Mouse (Mus musculus) stomach, postnatal 0 days (tissue): ENCODE measurements around the gene Gabrb2. TPM values are rescaled to one million over a fixed set of nuclear protein-coding genes. Genes with fewer than 3 reads are reported as not detected.

Source experiments
- ATAC-seq: fragments of 200-750 bp; cut with Nextera tagmentation; 2 replicates; pipeline ENCODE4 v1.8.0; 2017; ENCODE audit not compliant: low FRiP score, low TSS enrichment
- DNase-seq: peaks from one replicate; pipeline ENCODE4 v3.0.0-alpha.2; 2016; ENCODE audit warnings: low spot score
- H3K27ac ChIP-seq: fragments of 300-500 bp; sonication (generic); replicated peaks from 2 replicates; pipeline ENCODE4 v1.5.1; 2014; ENCODE audit warnings: mild to moderate bottlenecking, control low read depth
- H3K27me3 ChIP-seq: fragments of 300-500 bp; sonication (generic); 2 replicates; pipeline ENCODE4 v1.6.1; 2014; ENCODE audit warnings: low read length; ENCODE audit not compliant: control insufficient read depth, insufficient read depth
- H3K36me3 ChIP-seq: fragments of 300-500 bp; sonication (generic); 2 replicates; pipeline ENCODE4 v1.6.1; 2014; ENCODE audit warnings: low read length, mixed read lengths; ENCODE audit not compliant: control insufficient read depth, insufficient read depth
- H3K4me1 ChIP-seq: fragments of 300-500 bp; sonication (generic); replicated peaks from 2 replicates; pipeline ENCODE4 v1.6.1; 2014; ENCODE audit warnings: antibody characterized with exemption; ENCODE audit not compliant: control insufficient read depth, insufficient read depth
- H3K4me2 ChIP-seq: fragments of 300-500 bp; sonication (generic); replicated peaks from 2 replicates; pipeline ENCODE4 v1.6.1; 2014; ENCODE audit warnings: low read depth, mild to moderate bottlenecking, control low read depth, moderate library complexity
- H3K4me3 ChIP-seq: fragments of 300-500 bp; sonication (generic); 2 replicates; pipeline ENCODE4 v1.5.1; 2014; ENCODE audit warnings: low read depth, low read length, control low read depth
- H3K9ac ChIP-seq: fragments of 300-500 bp; sonication (generic); 2 replicates; pipeline ENCODE4 v1.6.1; 2014; ENCODE audit warnings: mild to moderate bottlenecking, low read length, control low read depth, mixed read lengths
- H3K9me3 ChIP-seq: fragments of 300-500 bp; sonication (generic); 2 replicates; pipeline ENCODE4 v1.6.1; 2016; ENCODE audit warnings: low read length; ENCODE audit not compliant: control insufficient read depth
- CTCF ChIP-seq: IDR thresholded peaks from 2 replicates; pipeline ENCODE4 v1.5.1; 2016; ENCODE audit warnings: antibody characterized with exemption, low read depth, mild to moderate bottlenecking, moderate library complexity
- EP300 ChIP-seq: optimal IDR thresholded peaks from 2 replicates; pipeline ENCODE3; 2016; ENCODE audit warnings: antibody characterized with exemption
- WGBS: fragments of 180-500 bp; shearing (Covaris S2); extraction: QIAGEN DNeasy Blood & Tissue Kit; methylation state at CpG from one replicate; pipeline ENCODE4 v1.1.7; 2014; 5-methylcytosine and 5-hydroxymethylcytosine counted together
- polyA plus RNA-seq: library from polyadenylated mRNA; unstranded; fragments of >200 nt; fragmentation: Nextera tagmentation; extraction: Ambion mirVana; gene quantifications from 2 replicates; pipeline ENCODE4 v1.2.1, GENCODE M21; 2015

Gabrb2 gene
- polyA plus RNA-seq, 1 experiment from 2014 or later: 0.78 TPM

DNA sequence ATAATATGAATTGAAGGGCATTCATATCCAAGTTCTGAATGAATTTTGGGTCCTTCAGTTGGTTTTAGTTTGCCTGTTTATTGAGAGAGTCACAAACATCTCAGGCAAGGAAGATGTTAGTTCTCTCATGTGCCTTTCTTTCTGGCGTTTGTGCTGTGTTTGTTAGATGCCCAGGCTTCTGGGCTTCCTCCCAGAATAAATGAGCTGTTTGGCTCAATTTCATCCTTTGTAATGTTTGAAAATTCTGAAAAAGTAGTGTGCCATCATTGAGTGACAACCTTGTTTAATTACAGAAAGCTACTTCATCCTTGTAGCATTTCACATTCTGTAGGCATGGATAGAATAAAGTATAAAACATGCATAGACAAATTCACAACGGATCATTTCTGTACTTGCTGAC is 85.9 kb downstream of the Gabrb2 start:
- no peaks in the 10 kb centered on the region for H3K9me3 ChIP-seq
- H3K27ac ChIP-seq: no peak overlapping the region
- no peaks in the 10 kb centered on the region for H3K27me3 ChIP-seq
- no peaks in the 10 kb centered on the region for H3K36me3 ChIP-seq
- H3K4me2 ChIP-seq: no peak overlapping the region
- WGBS: 60% methylated on average over 2 of the region's 2 CpGs
- TF ChIP-seq CTCF (no peak), EP300 (no peak)
- H3K4me1 ChIP-seq: no peaks in the 10 kb centered on the region
- H3K9ac ChIP-seq: no peak overlapping the region
- H3K4me3 ChIP-seq: no peak overlapping the region
- ATAC-seq (no peak), DNase-seq (no peak)

DNA sequence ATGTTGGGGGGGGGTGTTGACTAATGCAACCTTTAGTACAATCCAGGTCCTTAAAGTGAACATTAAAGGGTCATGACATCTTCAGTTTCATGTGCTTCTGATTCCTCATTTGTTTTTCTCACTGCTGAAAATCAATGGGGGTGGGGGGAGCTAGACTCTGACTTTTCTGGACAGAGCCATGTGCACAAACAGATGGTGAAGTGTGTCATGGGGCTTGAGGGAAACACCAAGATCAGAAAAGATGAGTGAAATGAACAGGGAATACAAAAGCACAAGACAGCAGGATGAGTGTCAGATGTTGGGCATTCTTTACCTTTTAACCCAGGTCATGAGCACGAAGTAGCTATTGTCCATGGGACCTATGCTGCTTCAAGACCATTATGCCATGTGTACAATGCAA is 86.4 kb downstream of the Gabrb2 start:
- WGBS: 64% methylated on average over 1 of the region's 1 CpGs
- ATAC-seq (no peak), DNase-seq (no peak)
- Histone ChIP-seq H3K9ac (no peak overlapping the region), H3K27ac (no peak overlapping the region), H3K4me3 (no peak overlapping the region), H3K9me3 (no peaks in the 10 kb centered on the region), H3K4me2 (no peak overlapping the region), H3K27me3 (no peaks in the 10 kb centered on the region), H3K36me3 (no peaks in the 10 kb centered on the region), H3K4me1 (no peaks in the 10 kb centered on the region)
- TF ChIP-seq EP300 (no peak), CTCF (no peak)

DNA sequence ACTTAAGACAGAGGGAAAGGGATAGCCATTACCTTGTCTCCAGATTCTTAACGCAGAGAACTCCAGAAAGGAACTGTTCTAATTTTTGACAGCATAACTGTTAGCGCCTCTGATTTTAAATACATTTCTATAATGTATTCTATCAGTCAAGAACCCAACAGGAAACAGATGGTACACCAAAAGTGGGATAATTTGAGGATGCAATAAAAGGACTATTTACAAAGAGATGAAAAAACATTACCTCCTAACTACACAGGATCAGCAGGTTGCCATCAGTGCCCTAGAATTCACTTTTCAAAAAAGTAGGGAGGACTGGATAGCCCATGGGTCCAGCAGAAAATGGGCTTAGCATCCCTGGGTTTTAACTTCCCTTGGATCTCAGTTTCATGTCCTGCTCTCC is 102.4 kb downstream of the Gabrb2 start:
- no peaks in the 10 kb centered on the region for H3K36me3 ChIP-seq
- H3K27ac ChIP-seq: no peak overlapping the region
- no peaks in the 10 kb centered on the region for H3K27me3 ChIP-seq
- ATAC-seq (no peak), DNase-seq (no peak)
- TF ChIP-seq CTCF (no peak), EP300 (no peak)
- no peak overlapping the region for H3K9ac ChIP-seq
- 77% methylated on average over 2 of the region's 2 CpGs for WGBS
- no peak overlapping the region for H3K4me2 ChIP-seq
- no peaks in the 10 kb centered on the region for H3K4me1 ChIP-seq
- H3K4me3 ChIP-seq: no peak overlapping the region
- no peaks in the 10 kb centered on the region for H3K9me3 ChIP-seq

DNA sequence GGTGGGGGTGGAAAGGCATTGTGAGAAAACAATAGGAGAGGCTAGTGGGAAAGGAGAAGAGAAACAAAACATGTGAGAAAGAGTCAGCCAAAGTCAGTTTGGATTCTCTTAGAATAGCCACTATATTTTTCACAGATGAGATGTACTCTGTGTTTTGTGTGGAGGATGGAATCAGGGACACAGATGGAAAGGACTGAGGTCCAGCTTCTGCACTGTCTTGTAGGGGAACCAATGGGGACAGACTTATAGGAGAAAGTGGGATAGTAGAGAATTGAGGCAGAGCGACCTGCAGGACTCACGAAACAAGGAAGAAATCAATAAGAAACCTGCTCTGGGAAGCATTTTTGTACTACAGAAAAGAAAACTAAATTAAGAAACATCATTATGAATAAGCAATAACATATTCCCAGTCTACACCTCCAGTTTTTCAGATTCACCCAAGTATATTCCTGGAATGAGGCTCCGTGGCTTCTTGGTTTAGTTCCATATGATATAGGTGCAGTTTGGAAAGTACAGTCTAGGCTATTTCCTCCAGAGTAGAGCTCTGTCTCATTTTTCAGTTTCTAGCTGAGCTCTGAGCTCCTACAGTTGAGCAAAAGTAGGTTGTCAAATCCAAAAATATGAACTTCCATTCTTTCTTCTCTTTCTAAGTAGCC is 108.8 kb downstream of the Gabrb2 start:
- Histone ChIP-seq H3K4me1 (no peaks in the 10 kb centered on the region), H3K27ac (no peak overlapping the region), H3K9ac (no peak overlapping the region), H3K4me2 (no peak overlapping the region), H3K9me3 (no peaks in the 10 kb centered on the region), H3K4me3 (no peak overlapping the region), H3K27me3 (no peaks in the 10 kb centered on the region), H3K36me3 (no peaks in the 10 kb centered on the region)
- ATAC-seq (no peak), DNase-seq (no peak)
- WGBS: 90% methylated on average over 3 of the region's 3 CpGs
- TF ChIP-seq CTCF (no peak), EP300 (no peak)

DNA sequence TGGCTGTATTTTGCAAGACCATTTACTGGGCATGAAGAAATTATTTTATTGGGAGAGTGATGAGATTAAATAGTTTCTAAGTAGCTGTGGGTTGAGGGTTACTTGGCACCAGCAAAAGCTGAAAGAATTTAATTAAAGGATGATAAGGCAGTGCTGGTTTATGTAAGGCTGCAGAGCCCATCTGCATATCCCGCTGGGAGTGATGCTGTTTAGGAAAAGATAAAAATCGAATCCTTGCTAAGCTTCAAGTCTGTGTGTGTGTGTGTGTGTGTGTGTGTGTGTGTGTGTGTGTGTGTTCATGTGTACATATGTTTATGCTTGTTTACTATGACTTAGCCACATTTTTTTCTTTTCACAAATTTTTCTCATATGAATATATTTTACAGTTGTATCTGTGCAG is 113.0 kb downstream of the Gabrb2 start:
- WGBS: 64% methylated on average over 2 of the region's 2 CpGs
- ATAC-seq (no peak), DNase-seq (no peak)
- H3K4me1 ChIP-seq: no peaks in the 10 kb centered on the region
- no peaks in the 10 kb centered on the region for H3K36me3 ChIP-seq
- no peak overlapping the region for H3K4me3 ChIP-seq
- TF ChIP-seq CTCF: no peak
- TF ChIP-seq EP300: no peak
- H3K9ac ChIP-seq: no peak overlapping the region
- H3K9me3 ChIP-seq: no peaks in the 10 kb centered on the region
- no peak overlapping the region for H3K27ac ChIP-seq
- H3K4me2 ChIP-seq: no peak overlapping the region
- no peaks in the 10 kb centered on the region for H3K27me3 ChIP-seq

DNA sequence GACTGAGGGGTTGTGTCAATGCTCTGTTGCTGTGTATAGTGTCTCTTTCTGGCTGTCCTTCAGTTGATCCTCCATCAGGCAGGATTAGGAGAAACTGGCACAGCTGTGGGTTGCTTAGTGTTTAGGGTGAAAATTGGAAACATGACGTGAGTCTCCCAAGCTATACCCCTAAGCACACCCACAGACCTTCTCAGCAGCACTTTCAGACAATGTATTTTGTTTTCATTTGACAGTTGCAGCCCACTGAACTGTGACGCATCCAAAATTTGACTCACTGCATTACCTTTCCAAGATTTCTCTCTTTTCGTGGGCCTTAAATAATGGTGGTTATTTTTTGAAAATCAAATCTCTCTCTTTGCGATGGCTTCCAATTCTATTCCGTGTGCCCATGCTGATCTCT is 115.7 kb downstream of the Gabrb2 start:
- DNase-seq: no peak
- 83% methylated on average over 5 of the region's 5 CpGs for WGBS

More for the DNA sequence above, 115.7 kb downstream of the Gabrb2 start:
- H3K27me3 ChIP-seq: no peaks in the 10 kb centered on the region
- no peak overlapping the region for H3K4me3 ChIP-seq
- ATAC-seq: no peak
- no peak overlapping the region for H3K27ac ChIP-seq
- H3K9ac ChIP-seq: no peak overlapping the region
- H3K4me2 ChIP-seq: no peak overlapping the region
- no peaks in the 10 kb centered on the region for H3K36me3 ChIP-seq
- TF ChIP-seq CTCF (no peak), EP300 (no peak)
- H3K4me1 ChIP-seq: no peaks in the 10 kb centered on the region
- no peaks in the 10 kb centered on the region for H3K9me3 ChIP-seq
